Mouse (Mus musculus) limb, embryonic 15.5 days (tissue): ENCODE results near the gene D17Wsu92e. TPM values are rescaled to one million over a fixed set of nuclear protein-coding genes. Genes with fewer than 3 reads are reported as not detected.
"Not testable (repeated sequence)": the region's sequence is repeated elsewhere in the genome, so short reads cannot be mapped to it uniquely, and the experiment has no call there.

ENCODE experiments used
- ATAC-seq: fragments of 200-750 bp; cut with Nextera tagmentation; 2 replicates; pipeline ENCODE4 v1.8.0; 2017; ENCODE audit warnings: low read depth, moderate TSS enrichment; ENCODE audit not compliant: insufficient number of reproducible peaks, low FRiP score, low TSS enrichment
- H3K27ac ChIP-seq: fragments of 300-500 bp; sonication (generic); 2 replicates; pipeline ENCODE4 v1.5.1; 2015; ENCODE audit warnings: moderate library complexity, mild to moderate bottlenecking, inconsistent platforms
- H3K27me3 ChIP-seq: fragments of 300-500 bp; sonication (generic); 2 replicates; pipeline ENCODE4 v1.6.1; 2015; ENCODE audit warnings: inconsistent platforms
- H3K36me3 ChIP-seq: fragments of 300-500 bp; sonication (generic); 2 replicates; pipeline ENCODE4 v1.6.1; 2015; ENCODE audit warnings: inconsistent platforms
- H3K4me1 ChIP-seq: fragments of 300-500 bp; sonication (generic); 2 replicates; pipeline ENCODE4 v1.6.1; 2015; ENCODE audit warnings: inconsistent platforms
- H3K4me2 ChIP-seq: fragments of 300-500 bp; sonication (generic); 2 replicates; pipeline ENCODE4 v1.6.1; 2015; ENCODE audit warnings: mild to moderate bottlenecking, inconsistent platforms
- H3K4me3 ChIP-seq: fragments of 300-500 bp; sonication (generic); 2 replicates; pipeline ENCODE4 v1.5.1; 2015; ENCODE audit warnings: mild to moderate bottlenecking, inconsistent platforms
- H3K9ac ChIP-seq: fragments of 300-500 bp; sonication (generic); 2 replicates; pipeline ENCODE4 v1.6.1; 2015; ENCODE audit warnings: inconsistent platforms
- H3K9me3 ChIP-seq: fragments of 300-500 bp; sonication (generic); 2 replicates; pipeline ENCODE4 v1.6.1; 2016; ENCODE audit warnings: inconsistent platforms
- WGBS: fragments of 180-500 bp; shearing (Covaris S2); methylation state at CpG from one replicate; pipeline ENCODE4 v1.1.7; 2015; 5-methylcytosine and 5-hydroxymethylcytosine counted together
- polyA plus RNA-seq: library from polyadenylated mRNA; unstranded; fragments of >200 nt; fragmentation: Nextera tagmentation; extraction: Ambion mirVana; gene quantifications from 2 replicates; pipeline ENCODE4 v1.2.1, GENCODE M21; 2015

Gene D17Wsu92e
- polyA plus RNA-seq, 1 experiment from 2014 or later = 17.0 TPM

- not testable (repeated sequence) for H3K4me3 ChIP-seq, H3K4me1 ChIP-seq, H3K27me3 ChIP-seq, ATAC-seq, H3K9ac ChIP-seq, H3K4me2 ChIP-seq, H3K27ac ChIP-seq, H3K9me3 ChIP-seq
- peaks cover 11% of the 10 kb centered on the region for H3K36me3 ChIP-seq
- 82% methylated on average over 4 of the region's 4 CpGs for WGBS
Observed at GRCm38 (mm10) chr17:27837850-27838249, 17.4 kb upstream of the D17Wsu92e start, which contains the start of gene Snrpc. Gene Snrpc (plus strand): TSS chr17:27838150.

GRCm38 (mm10) chr17:27830411-27830810 lies 10.0 kb upstream of the D17Wsu92e start:
- WGBS = 48% methylated on average over 7 of the region's 7 CpGs
- ATAC-seq = no peak
- H3K4me1 ChIP-seq = peaks cover 6% of the 10 kb centered on the region
- H3K9me3 ChIP-seq = no peaks in the 10 kb centered on the region
- H3K27ac ChIP-seq = no peak overlapping the region
- H3K27me3 ChIP-seq = peaks cover 3% of the 10 kb centered on the region; the same call in 1 of the 2 replicates
- H3K4me3 ChIP-seq = no peak overlapping the region
- no peak overlapping the region for H3K4me2 ChIP-seq
- H3K36me3 ChIP-seq = no peaks in the 10 kb centered on the region
- H3K9ac ChIP-seq = no peak overlapping the region

- no peak overlapping the region for H3K27ac ChIP-seq
- H3K4me2 ChIP-seq = no peak overlapping the region
- no peak overlapping the region for H3K4me3 ChIP-seq
- no peak for ATAC-seq
- no peaks in the 10 kb centered on the region for H3K36me3 ChIP-seq
- 42% methylated on average over 6 of the region's 6 CpGs for WGBS
- no peaks in the 10 kb centered on the region for H3K27me3 ChIP-seq
- peaks cover 6% of the 10 kb centered on the region for H3K4me1 ChIP-seq
- H3K9ac ChIP-seq = no peak overlapping the region
- no peaks in the 10 kb centered on the region for H3K9me3 ChIP-seq
Observed at GRCm38 (mm10) chr17:27827511-27827910, 7.1 kb upstream of the D17Wsu92e start.

- Histone ChIP-seq H3K9me3 (no peaks in the 10 kb centered on the region), H3K9ac (peak overlapping the region; percentile 23; the same call in 1 of the 2 replicates), H3K4me3 (peak overlapping the region; percentile 35), H3K27ac (no peak overlapping the region), H3K36me3 (no peaks in the 10 kb centered on the region), H3K4me2 (peak overlapping the region; percentile 58), H3K27me3 (no peaks in the 10 kb centered on the region), H3K4me1 (peaks cover 6% of the 10 kb centered on the region)
- ATAC-seq = no peak
- WGBS = under 1% methylated on average over 9 of the region's 9 CpGs
Observed at GRCm38 (mm10) chr17:27826908-27827383, 6.5 kb upstream of the D17Wsu92e start.

- peaks cover 10% of the 10 kb centered on the region for H3K4me1 ChIP-seq
- peak; percentile 69; the same call in 1 of the 2 replicates for ATAC-seq
- no peaks in the 10 kb centered on the region for H3K27me3 ChIP-seq
- H3K36me3 ChIP-seq = no peaks in the 10 kb centered on the region
- H3K27ac ChIP-seq = peak overlapping the region; percentile 72
- WGBS = 2% methylated on average over 22 of the region's 22 CpGs
- peak overlapping the region; percentile 35 for H3K4me3 ChIP-seq
- H3K9ac ChIP-seq = peak overlapping the region; percentile 14; the same call in 1 of the 2 replicates
- H3K9me3 ChIP-seq = no peaks in the 10 kb centered on the region
- H3K4me2 ChIP-seq = peak overlapping the region; percentile 58
Observed at GRCm38 (mm10) chr17:27825984-27826905, 5.8 kb upstream of the D17Wsu92e start.

GRCm38 (mm10) chr17:27825539-27825938 lies 5.1 kb upstream of the D17Wsu92e start:
- 38% methylated on average over 3 of the region's 3 CpGs for WGBS
- Histone ChIP-seq H3K27me3 (no peaks in the 10 kb centered on the region), H3K4me2 (peak overlapping the region; percentile 58), H3K4me1 (peaks cover 13% of the 10 kb centered on the region), H3K36me3 (no peaks in the 10 kb centered on the region), H3K27ac (peak overlapping the region; percentile 17; the same call in 1 of the 2 replicates), H3K9ac (no peak overlapping the region), H3K4me3 (peak overlapping the region; percentile 35), H3K9me3 (no peaks in the 10 kb centered on the region)
- no peak for ATAC-seq

- H3K36me3 ChIP-seq = no peaks in the 10 kb centered on the region
- WGBS = 69% methylated on average over 1 of the region's 1 CpGs
- no peak overlapping the region for H3K27ac ChIP-seq
- H3K27me3 ChIP-seq = no peaks in the 10 kb centered on the region
- H3K4me1 ChIP-seq = peaks cover 13% of the 10 kb centered on the region
- no peak overlapping the region for H3K9ac ChIP-seq
- H3K4me2 ChIP-seq = no peak overlapping the region
- H3K4me3 ChIP-seq = no peak overlapping the region
- no peak for ATAC-seq
- no peaks in the 10 kb centered on the region for H3K9me3 ChIP-seq
Observed at GRCm38 (mm10) chr17:27824941-27825340, 4.5 kb upstream of the D17Wsu92e start.

- Histone ChIP-seq H3K4me3 (no peak overlapping the region), H3K4me1 (peaks cover 25% of the 10 kb centered on the region), H3K27ac (no peak overlapping the region), H3K9me3 (no peaks in the 10 kb centered on the region), H3K27me3 (no peaks in the 10 kb centered on the region), H3K4me2 (no peak overlapping the region), H3K9ac (no peak overlapping the region), H3K36me3 (no peaks in the 10 kb centered on the region)
- 77% methylated on average over 9 of the region's 9 CpGs for WGBS
- no peak for ATAC-seq
Observed at GRCm38 (mm10) chr17:27823142-27823905, 2.9 kb upstream of the D17Wsu92e start.

- peaks cover 30% of the 10 kb centered on the region for H3K4me1 ChIP-seq
- peak overlapping the region; percentile 92; the same call in 1 of the 2 replicates for H3K4me3 ChIP-seq
- no peak overlapping the region for H3K9ac ChIP-seq
- ATAC-seq = no peak
- peak overlapping the region; percentile 88 for H3K27ac ChIP-seq
- H3K4me2 ChIP-seq = peak overlapping the region; percentile 62
- no peaks in the 10 kb centered on the region for H3K36me3 ChIP-seq
- H3K27me3 ChIP-seq = no peaks in the 10 kb centered on the region
- WGBS = 54% methylated on average over 9 of the region's 9 CpGs
- no peaks in the 10 kb centered on the region for H3K9me3 ChIP-seq
Observed at GRCm38 (mm10) chr17:27821407-27822338, 1.2 kb upstream of the D17Wsu92e start.

GRCm38 (mm10) chr17:27819971-27820567 lies 379 bp downstream of the D17Wsu92e start:
- no peak; the same call in 1 of the 2 replicates for ATAC-seq
- peak overlapping the region; percentile 74 for H3K4me2 ChIP-seq
- peak overlapping the region; percentile 90 for H3K9ac ChIP-seq
- H3K36me3 ChIP-seq = no peaks in the 10 kb centered on the region
- H3K4me3 ChIP-seq = peak overlapping the region; percentile 92
- peak overlapping the region; percentile 90 for H3K27ac ChIP-seq
- H3K9me3 ChIP-seq = no peaks in the 10 kb centered on the region
- H3K27me3 ChIP-seq = no peaks in the 10 kb centered on the region
- H3K4me1 ChIP-seq = peaks cover 25% of the 10 kb centered on the region
- under 1% methylated on average over 59 of the region's 62 CpGs for WGBS
